Mouse (Mus musculus) stomach, embryonic 15.5 days (tissue): ENCODE measurements around the gene Tap2. TPM values are rescaled to one million over a fixed set of nuclear protein-coding genes. Genes with fewer than 3 reads are reported as not detected.

Experiments used
- ATAC-seq: fragments of 200-750 bp; cut with Nextera tagmentation; 2 replicates; pipeline ENCODE4 v1.8.0; 2017; ENCODE audit warnings: low read depth, moderate number of reproducible peaks, moderate TSS enrichment; ENCODE audit not compliant: insufficient read depth, low FRiP score
- H3K27ac ChIP-seq: fragments of 300-500 bp; sonication (generic); 2 replicates; pipeline ENCODE4 v1.5.1; 2015; ENCODE audit warnings: mild to moderate bottlenecking, inconsistent platforms
- H3K27me3 ChIP-seq: fragments of 300-500 bp; sonication (generic); replicated peaks from 2 replicates; pipeline ENCODE4 v1.6.1; 2015; ENCODE audit warnings: inconsistent platforms
- H3K36me3 ChIP-seq: fragments of 300-500 bp; sonication (generic); 2 replicates; pipeline ENCODE4 v1.6.1; 2015; ENCODE audit warnings: inconsistent platforms
- H3K4me1 ChIP-seq: fragments of 300-500 bp; sonication (generic); 2 replicates; pipeline ENCODE4 v1.6.1; 2015; ENCODE audit warnings: inconsistent platforms
- H3K4me2 ChIP-seq: fragments of 300-500 bp; sonication (generic); 2 replicates; pipeline ENCODE4 v1.6.1; 2015; ENCODE audit warnings: mild to moderate bottlenecking, inconsistent platforms
- H3K4me3 ChIP-seq: fragments of 300-500 bp; sonication (generic); replicated peaks from 2 replicates; pipeline ENCODE4 v1.5.1; 2015; ENCODE audit warnings: inconsistent platforms
- H3K9ac ChIP-seq: fragments of 300-500 bp; sonication (generic); 2 replicates; pipeline ENCODE4 v1.6.1; 2015; ENCODE audit warnings: inconsistent platforms
- H3K9me3 ChIP-seq: fragments of 300-500 bp; sonication (generic); 2 replicates; pipeline ENCODE4 v1.6.1; 2016; ENCODE audit warnings: inconsistent platforms
- WGBS: fragments of 180-500 bp; shearing (Covaris S2); methylation state at CpG from one replicate; pipeline ENCODE4 v1.1.7; 2015; 5-methylcytosine and 5-hydroxymethylcytosine counted together
- polyA plus RNA-seq: library from polyadenylated mRNA; unstranded; fragments of >200 nt; fragmentation: Nextera tagmentation; extraction: Ambion mirVana; gene quantifications from 2 replicates; pipeline ENCODE4 v1.2.1, GENCODE M21; 2015

Tap2 gene
- polyA plus RNA-seq, 1 experiment from 2014 or later = 7.0 TPM

DNA sequence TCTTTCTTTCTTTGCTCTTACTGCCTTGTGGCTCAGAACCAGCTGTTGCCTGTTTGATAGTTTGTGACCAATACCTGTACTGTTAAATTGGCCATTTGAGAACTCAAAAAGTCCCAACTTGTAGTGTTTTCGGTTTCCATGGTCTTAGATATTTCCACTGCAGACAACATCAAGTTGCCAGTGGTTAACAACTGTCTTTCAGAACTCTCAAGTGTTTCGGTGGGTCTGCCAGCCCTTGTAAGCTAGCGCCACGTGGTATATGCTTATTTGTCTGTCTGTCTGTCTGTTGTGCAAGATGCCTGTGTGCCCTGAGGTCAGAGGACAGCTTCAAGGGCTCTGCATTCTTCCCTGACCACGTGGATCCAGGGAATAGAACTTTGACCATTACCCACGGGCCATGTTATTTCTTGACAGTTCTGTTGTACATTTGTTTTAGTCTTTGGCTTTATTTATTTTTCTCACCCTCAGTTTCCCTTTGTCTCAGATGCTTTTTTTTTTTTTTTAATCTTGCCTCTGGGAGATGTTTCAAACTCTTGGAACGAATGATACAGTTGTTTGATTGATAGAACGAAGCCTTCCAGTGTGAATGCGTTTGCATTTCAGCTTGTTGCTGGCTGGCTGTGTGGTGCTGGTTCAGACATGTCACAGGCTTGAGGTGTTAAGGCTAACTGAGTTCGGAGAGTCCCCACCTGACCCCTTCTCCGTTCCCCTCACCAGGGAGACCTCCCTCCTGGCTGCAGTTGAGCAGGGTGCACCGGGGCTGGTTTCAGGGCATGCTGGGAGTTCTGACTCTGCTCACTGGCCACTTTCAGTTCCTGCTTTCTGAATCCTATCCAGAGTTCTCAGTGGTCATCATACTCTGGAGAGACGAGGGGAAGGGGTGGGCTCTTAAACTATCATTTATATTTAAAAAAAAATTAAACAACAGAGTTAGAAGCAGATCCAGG, 23.1 kb upstream of the Tap2 start:
- H3K27ac ChIP-seq = no peak overlapping the region
- no peak overlapping the region for H3K4me3 ChIP-seq
- no peak for ATAC-seq
- H3K9me3 ChIP-seq = no peaks in the 10 kb centered on the region
- H3K36me3 ChIP-seq = no peaks in the 10 kb centered on the region
- H3K4me1 ChIP-seq = no peaks in the 10 kb centered on the region
- WGBS = 58% methylated on average over 13 of the region's 13 CpGs
- H3K4me2 ChIP-seq = no peak overlapping the region
- no peaks in the 10 kb centered on the region for H3K27me3 ChIP-seq
- no peak overlapping the region for H3K9ac ChIP-seq

DNA sequence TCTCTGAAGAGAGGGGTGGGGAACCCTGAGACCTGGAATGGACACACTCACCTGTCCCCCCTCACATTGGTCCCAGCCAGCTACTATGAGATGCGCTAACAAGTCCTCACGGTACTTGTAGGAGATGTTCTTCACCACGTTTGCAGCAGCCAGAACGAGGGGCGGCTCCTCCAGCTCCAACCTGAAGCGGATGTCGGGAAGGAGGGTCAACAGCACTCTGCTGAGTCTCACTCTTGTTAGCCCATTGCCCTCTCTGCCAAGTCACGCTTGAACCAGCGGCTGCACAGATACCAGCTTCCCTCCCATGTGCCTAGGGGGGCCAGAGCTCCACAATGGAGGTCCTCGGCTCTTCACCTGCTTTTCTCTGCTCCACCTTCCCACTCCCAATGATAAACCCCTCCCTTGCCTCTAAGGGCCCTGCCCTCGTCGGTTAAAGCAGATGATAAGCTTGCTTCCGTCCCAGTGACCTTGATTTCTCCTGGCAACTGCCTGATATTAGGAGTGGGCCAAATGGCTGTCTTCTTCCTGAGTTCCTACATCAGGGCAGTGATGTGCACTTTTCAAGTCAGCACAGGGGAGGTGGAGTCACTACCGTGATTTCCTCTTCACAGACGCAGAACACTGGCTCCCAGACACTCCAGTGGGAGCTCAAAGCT, 19.6 kb upstream of the Tap2 start:
- Histone ChIP-seq H3K4me3 (no peak overlapping the region), H3K4me2 (no peak overlapping the region), H3K36me3 (no peaks in the 10 kb centered on the region), H3K27ac (no peak overlapping the region), H3K9ac (no peak overlapping the region), H3K9me3 (no peaks in the 10 kb centered on the region), H3K4me1 (peaks cover 16% of the 10 kb centered on the region), H3K27me3 (peaks cover 13% of the 10 kb centered on the region)
- no peak for ATAC-seq
- 66% methylated on average over 15 of the region's 15 CpGs for WGBS

DNA sequence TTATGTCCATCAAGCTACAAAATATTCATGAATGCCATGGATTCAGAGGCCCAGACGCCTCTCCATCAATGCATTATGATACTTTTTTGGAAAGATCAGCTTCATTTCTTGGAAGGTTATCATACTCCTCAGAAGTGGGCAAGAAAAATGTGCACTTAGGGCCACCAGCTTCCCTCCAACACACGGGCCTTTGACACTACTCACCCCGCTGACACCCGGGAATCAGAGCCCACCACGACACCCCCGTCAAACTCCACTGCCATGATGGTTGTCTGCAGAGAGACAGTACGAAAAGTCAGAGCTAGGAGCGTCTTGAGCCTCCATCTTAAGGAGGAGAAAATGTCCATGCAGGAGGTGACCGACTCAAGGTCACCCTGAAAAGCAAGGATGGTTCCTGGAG, 17.8 kb upstream of the Tap2 start:
- Histone ChIP-seq H3K27ac (no peak overlapping the region), H3K4me1 (peaks cover 16% of the 10 kb centered on the region), H3K4me3 (no peak overlapping the region), H3K36me3 (no peaks in the 10 kb centered on the region), H3K9me3 (no peaks in the 10 kb centered on the region), H3K9ac (no peak overlapping the region), H3K4me2 (no peak overlapping the region), H3K27me3 (peaks cover 17% of the 10 kb centered on the region)
- no peak for ATAC-seq
- 86% methylated on average over 9 of the region's 9 CpGs for WGBS

DNA sequence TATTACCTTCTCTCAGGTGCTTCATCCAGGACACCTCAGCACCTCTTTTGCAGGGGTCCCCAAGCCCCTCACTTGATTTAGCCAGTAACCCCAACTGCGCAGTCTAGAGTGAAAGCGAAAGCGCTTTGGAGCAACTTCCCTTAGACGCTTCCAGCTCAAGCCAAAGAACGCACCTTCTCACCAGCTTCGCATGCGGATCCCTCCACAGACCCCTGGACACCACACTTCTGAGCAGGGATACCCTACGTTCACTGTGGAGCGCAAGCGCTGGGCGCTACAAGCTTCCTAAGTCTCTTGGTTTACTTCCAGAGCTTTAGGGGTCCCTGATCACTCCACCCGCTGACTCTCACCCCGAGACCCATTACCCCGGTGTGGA, 16.5 kb upstream of the Tap2 start:
- Histone ChIP-seq H3K36me3 (no peaks in the 10 kb centered on the region), H3K4me3 (peak overlapping the region; percentile 54), H3K27me3 (peaks cover 17% of the 10 kb centered on the region), H3K4me2 (peak overlapping the region; percentile 98), H3K9ac (no peak overlapping the region; the same call in 1 of the 2 replicates), H3K4me1 (peaks cover 16% of the 10 kb centered on the region), H3K9me3 (no peaks in the 10 kb centered on the region), H3K27ac (no peak overlapping the region)
- ATAC-seq = peak; percentile 41
- 2% methylated on average over 14 of the region's 14 CpGs for WGBS

DNA sequence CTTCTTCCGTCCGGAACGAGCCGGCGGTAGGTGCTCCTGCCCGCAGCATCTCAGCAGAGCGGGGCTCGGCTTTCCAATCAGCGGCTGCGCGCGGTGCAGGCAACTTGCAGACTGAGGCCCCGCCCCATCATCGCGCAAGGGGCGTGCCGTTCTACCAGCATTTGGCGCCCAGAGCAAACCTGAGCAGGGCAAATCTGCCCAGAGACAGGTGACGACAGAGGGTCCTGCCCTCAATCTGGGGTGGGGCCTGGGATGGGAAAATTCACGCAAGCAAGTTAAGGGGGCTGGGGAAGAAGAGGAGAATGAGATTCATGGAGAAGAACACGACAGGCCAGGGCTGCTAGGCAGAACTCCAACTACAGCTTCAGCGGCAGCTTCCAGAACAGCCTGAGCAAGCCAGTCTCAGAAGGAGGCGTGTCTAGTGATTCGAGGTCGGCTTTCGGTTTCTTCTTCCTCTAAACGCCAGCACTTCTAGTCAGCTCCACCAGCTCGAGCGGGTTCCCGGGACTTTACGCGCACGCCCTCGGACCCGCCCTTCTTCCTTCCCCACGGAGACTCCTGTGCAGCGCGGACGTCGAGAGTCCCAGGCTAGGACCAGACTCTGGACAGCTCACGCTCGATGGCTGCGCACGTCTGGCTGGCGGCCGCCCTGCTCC, 15.9 kb upstream of the Tap2 start, which contains the start of the genes Tap1 and Psmb9:
Gene Tap1, plus strand, starts transcription at position 293 of the 656 bp plus-strand sequence.
Gene Psmb9, minus strand, starts transcription at position 504 of the 656 bp plus-strand sequence.
- Histone ChIP-seq H3K9me3 (no peaks in the 10 kb centered on the region), H3K4me3 (peak within 1 kb of the TSS; percentile 54), H3K27me3 (peaks cover 17% of the 10 kb centered on the region), H3K9ac (peak within 1 kb of the TSS; percentile 56), H3K27ac (peak within 1 kb of the TSS; percentile 87), H3K4me1 (peaks cover 16% of the 10 kb centered on the region), H3K4me2 (peak within 1 kb of the TSS; percentile 98), H3K36me3 (no peaks in the 10 kb centered on the region)
- peak; percentile 95 for ATAC-seq
- WGBS = under 1% methylated on average over 46 of the region's 46 CpGs

DNA sequence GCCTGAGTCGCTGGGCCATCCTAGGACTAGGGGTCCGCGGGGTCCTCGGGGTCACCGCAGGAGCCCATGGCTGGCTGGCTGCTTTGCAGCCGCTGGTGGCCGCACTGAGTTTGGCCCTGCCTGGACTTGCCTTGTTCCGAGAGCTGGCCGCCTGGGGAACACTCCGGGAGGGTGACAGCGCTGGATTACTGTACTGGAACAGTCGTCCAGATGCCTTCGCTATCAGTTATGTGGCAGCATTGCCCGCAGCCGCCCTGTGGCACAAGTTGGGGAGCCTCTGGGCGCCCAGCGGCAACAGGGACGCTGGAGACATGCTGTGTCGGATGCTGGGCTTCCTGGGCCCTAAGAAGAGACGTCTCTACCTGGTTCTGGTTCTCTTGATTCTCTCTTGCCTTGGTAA, 15.3 kb upstream of the Tap2 start:
- peak overlapping the region; percentile 56 for H3K9ac ChIP-seq
- H3K27ac ChIP-seq = peak overlapping the region; percentile 87
- H3K36me3 ChIP-seq = no peaks in the 10 kb centered on the region
- H3K9me3 ChIP-seq = no peaks in the 10 kb centered on the region
- peaks cover 22% of the 10 kb centered on the region for H3K27me3 ChIP-seq
- H3K4me2 ChIP-seq = peak overlapping the region; percentile 98
- ATAC-seq = peak; percentile 2; the same call in 1 of the 2 replicates
- 4% methylated on average over 20 of the region's 20 CpGs for WGBS
- peaks cover 16% of the 10 kb centered on the region for H3K4me1 ChIP-seq
- peak overlapping the region; percentile 54 for H3K4me3 ChIP-seq

DNA sequence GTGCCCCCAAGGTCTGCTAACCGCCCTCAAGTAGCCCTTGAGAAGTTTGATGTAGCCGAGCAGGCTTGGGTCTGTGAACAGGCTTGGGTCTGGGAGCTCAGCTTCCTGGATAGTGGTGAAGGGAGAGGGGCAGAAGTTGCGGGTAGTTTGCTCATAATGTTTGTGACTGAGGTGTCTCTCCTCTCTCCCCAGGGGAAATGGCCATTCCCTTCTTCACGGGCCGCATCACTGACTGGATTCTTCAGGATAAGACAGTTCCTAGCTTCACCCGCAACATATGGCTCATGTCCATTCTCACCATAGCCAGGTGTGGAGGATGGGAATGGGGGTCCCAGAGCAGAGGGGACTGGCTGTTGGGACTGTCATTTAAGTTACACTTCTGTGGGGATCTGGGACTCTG, 14.3 kb upstream of the Tap2 start:
- WGBS = 75% methylated on average over 6 of the region's 6 CpGs

DNA sequence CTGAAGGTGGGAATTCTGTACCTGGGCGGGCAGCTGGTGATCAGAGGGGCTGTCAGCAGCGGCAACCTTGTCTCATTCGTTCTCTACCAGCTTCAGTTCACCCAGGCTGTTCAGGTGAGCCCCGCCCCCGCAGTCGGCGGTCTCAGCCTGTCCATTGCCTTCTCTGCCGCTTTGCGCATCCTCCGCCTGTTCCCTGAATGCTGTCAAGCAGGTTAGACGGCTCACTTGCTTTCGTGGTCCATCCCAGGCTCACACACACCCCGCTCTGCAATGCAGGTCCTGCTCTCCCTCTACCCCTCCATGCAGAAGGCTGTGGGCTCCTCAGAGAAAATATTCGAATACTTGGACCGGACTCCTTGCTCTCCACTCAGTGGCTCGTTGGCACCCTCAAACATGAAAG, 10.5 kb upstream of the Tap2 start:
- Histone ChIP-seq H3K9ac (no peak overlapping the region), H3K4me1 (peaks cover 9% of the 10 kb centered on the region), H3K9me3 (no peaks in the 10 kb centered on the region), H3K4me2 (no peak overlapping the region), H3K4me3 (no peak overlapping the region), H3K36me3 (no peaks in the 10 kb centered on the region), H3K27ac (no peak overlapping the region), H3K27me3 (peaks cover 42% of the 10 kb centered on the region)
- 20% methylated on average over 16 of the region's 16 CpGs for WGBS
- ATAC-seq = no peak

More for the DNA sequence above, 14.3 kb upstream of the Tap2 start:
- H3K27ac ChIP-seq = no peak overlapping the region
- H3K36me3 ChIP-seq = no peaks in the 10 kb centered on the region
- ATAC-seq = no peak
- H3K4me1 ChIP-seq = peaks cover 16% of the 10 kb centered on the region
- no peak overlapping the region for H3K9ac ChIP-seq
- peaks cover 29% of the 10 kb centered on the region for H3K27me3 ChIP-seq
- H3K9me3 ChIP-seq = no peaks in the 10 kb centered on the region
- no peak overlapping the region for H3K4me3 ChIP-seq
- H3K4me2 ChIP-seq = no peak overlapping the region

DNA sequence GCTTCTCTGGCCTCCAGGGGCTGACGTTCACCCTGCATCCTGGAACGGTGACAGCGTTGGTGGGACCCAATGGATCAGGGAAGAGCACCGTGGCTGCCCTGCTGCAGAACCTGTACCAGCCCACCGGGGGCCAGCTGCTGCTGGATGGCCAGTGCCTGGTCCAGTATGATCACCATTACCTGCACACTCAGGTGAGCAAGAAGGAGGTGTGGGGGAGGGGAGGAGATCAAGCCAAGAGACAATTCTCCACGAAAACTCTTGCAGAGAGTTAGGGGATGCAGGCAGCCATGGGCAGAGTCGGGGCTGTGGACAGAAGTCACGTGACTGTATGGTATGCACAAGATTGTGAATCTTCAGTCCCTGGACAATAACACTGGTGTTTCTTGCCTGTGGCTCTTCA, 9.9 kb upstream of the Tap2 start:
- Histone ChIP-seq H3K4me1 (peaks cover 10% of the 10 kb centered on the region), H3K4me2 (no peak overlapping the region), H3K4me3 (no peak overlapping the region), H3K9me3 (no peaks in the 10 kb centered on the region), H3K9ac (no peak overlapping the region), H3K36me3 (no peaks in the 10 kb centered on the region), H3K27ac (no peak overlapping the region), H3K27me3 (peaks cover 46% of the 10 kb centered on the region)
- WGBS = 53% methylated on average over 8 of the region's 8 CpGs
- no peak for ATAC-seq

DNA sequence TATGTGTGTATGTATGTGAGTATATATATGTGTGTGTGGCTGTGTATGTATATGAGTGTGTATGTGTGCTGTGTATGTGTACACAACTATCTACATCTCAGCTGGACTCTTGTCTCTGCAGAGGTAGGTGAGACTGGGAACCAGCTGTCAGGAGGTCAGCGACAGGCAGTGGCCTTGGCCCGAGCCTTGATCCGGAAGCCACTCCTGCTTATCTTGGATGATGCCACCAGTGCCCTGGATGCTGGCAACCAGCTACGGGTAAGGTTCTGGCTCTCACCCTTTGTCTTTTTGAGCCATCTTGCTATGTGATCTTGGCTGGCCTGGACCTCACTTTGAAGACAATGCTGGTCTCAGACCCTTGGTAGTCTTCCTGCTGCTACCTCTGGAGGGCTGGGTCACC, 8.6 kb upstream of the Tap2 start:
- Histone ChIP-seq H3K36me3 (no peaks in the 10 kb centered on the region), H3K27ac (no peak overlapping the region), H3K4me1 (peaks cover 10% of the 10 kb centered on the region), H3K27me3 (peaks cover 46% of the 10 kb centered on the region), H3K9ac (no peak overlapping the region), H3K4me3 (no peak overlapping the region), H3K4me2 (no peak overlapping the region), H3K9me3 (no peaks in the 10 kb centered on the region)
- WGBS = 83% methylated on average over 4 of the region's 4 CpGs
- no peak for ATAC-seq

DNA sequence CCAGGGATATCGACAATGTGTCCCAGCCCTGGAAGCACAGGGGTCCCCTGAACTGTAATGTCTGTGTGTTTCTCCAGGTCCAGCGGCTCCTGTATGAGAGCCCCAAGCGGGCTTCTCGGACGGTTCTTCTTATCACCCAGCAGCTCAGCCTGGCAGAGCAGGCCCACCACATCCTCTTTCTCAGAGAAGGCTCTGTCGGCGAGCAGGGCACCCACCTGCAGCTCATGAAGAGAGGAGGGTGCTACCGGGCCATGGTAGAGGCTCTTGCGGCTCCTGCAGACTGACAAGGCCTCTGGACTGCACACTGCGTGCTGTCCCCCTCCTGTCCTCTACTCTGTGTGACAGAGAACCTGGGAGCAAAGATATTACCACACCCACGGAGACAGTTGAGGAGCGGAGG, 6.8 kb upstream of the Tap2 start:
- H3K27me3 ChIP-seq = peaks cover 42% of the 10 kb centered on the region
- no peaks in the 10 kb centered on the region for H3K9me3 ChIP-seq
- 45% methylated on average over 12 of the region's 12 CpGs for WGBS
- no peak for ATAC-seq
- no peaks in the 10 kb centered on the region for H3K36me3 ChIP-seq
- no peak overlapping the region for H3K9ac ChIP-seq
- H3K4me1 ChIP-seq = peaks cover 10% of the 10 kb centered on the region
- no peak overlapping the region for H3K27ac ChIP-seq
- no peak overlapping the region for H3K4me2 ChIP-seq
- H3K4me3 ChIP-seq = no peak overlapping the region
